Mouse (Mus musculus) heart, embryonic 15.5 days (tissue): Measurements from ENCODE around the gene Gzmc. TPM values are rescaled to one million over a fixed set of nuclear protein-coding genes. Genes with fewer than 3 reads are reported as not detected.

Source experiments
- ATAC-seq: fragments of 200-750 bp; cut with Nextera tagmentation; replicated peaks from 2 replicates; pipeline ENCODE4 v1.8.0; 2017; ENCODE audit warnings: low read depth, moderate TSS enrichment; ENCODE audit not compliant: insufficient number of reproducible peaks, insufficient read depth, low FRiP score
- H3K27ac ChIP-seq: fragments of 300-500 bp; sonication (generic); 2 replicates; pipeline ENCODE4 v1.5.1; 2015; ENCODE audit warnings: mild to moderate bottlenecking, inconsistent platforms
- H3K27me3 ChIP-seq: fragments of 300-500 bp; sonication (generic); 2 replicates; pipeline ENCODE4 v1.6.1; 2015; ENCODE audit warnings: inconsistent platforms
- H3K36me3 ChIP-seq: fragments of 300-500 bp; sonication (generic); 2 replicates; pipeline ENCODE4 v1.6.1; 2015; ENCODE audit warnings: mild to moderate bottlenecking, inconsistent platforms
- H3K4me1 ChIP-seq: fragments of 300-500 bp; sonication (generic); replicated peaks from 2 replicates; pipeline ENCODE4 v1.6.1; 2015; ENCODE audit warnings: inconsistent platforms
- H3K4me2 ChIP-seq: fragments of 300-500 bp; sonication (generic); 2 replicates; pipeline ENCODE4 v1.6.1; 2015; ENCODE audit warnings: inconsistent platforms, mild to moderate bottlenecking, moderate library complexity
- H3K4me3 ChIP-seq: fragments of 300-500 bp; sonication (generic); 2 replicates; pipeline ENCODE4 v1.5.1; 2015; ENCODE audit warnings: mild to moderate bottlenecking, inconsistent platforms
- H3K9ac ChIP-seq: fragments of 300-500 bp; sonication (generic); 2 replicates; pipeline ENCODE4 v1.6.1; 2015; ENCODE audit warnings: mild to moderate bottlenecking, inconsistent platforms
- H3K9me3 ChIP-seq: fragments of 300-500 bp; sonication (generic); replicated peaks from 2 replicates; pipeline ENCODE4 v1.6.1; 2016; ENCODE audit warnings: inconsistent platforms
- WGBS: fragments of 180-500 bp; shearing (Covaris S2); methylation state at CpG from one replicate; pipeline ENCODE4 v1.1.7; 2015; ENCODE audit warnings: mixed read lengths; 5-methylcytosine and 5-hydroxymethylcytosine counted together
- polyA plus RNA-seq: library from polyadenylated mRNA; unstranded; fragments of >200 nt; fragmentation: Nextera tagmentation; extraction: Ambion mirVana; gene quantifications from 2 replicates; pipeline ENCODE4 v1.2.1, GENCODE M21; 2015

Gene Gzmc
- polyA plus RNA-seq, 1 experiment from 2014 or later: not detected

DNA sequence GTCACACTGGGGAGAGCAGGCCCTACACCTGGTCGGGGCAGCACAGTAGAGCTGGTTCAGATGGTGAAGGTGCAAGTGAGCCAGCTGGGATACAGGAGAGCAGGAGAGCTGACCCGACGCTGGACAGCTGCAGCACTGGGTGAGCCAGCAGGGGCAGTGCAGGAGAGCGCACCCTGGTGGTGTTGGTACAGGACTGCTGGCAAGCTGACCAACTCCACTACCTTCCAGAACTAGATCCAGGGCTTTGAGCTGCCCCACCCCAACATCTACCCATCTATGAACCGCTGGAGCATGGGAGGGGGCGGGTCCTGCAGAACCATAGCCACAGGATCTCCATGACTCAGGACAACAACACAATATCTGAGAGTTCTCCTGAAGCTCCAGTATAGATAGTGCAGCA lies 47.5 kb downstream of the Gzmc start:
- no peaks in the 10 kb centered on the region for H3K9me3 ChIP-seq
- no peaks in the 10 kb centered on the region for H3K4me1 ChIP-seq
- no peak overlapping the region for H3K4me2 ChIP-seq
- no peaks in the 10 kb centered on the region for H3K36me3 ChIP-seq
- H3K9ac ChIP-seq: no peak overlapping the region
- no peak for ATAC-seq
- no peak overlapping the region for H3K27ac ChIP-seq
- 45% methylated on average over 6 of the region's 6 CpGs for WGBS
- no peak overlapping the region for H3K4me3 ChIP-seq
- H3K27me3 ChIP-seq: no peaks in the 10 kb centered on the region

GRCm38 (mm10) chr14:56186521-56186920 lies 47.9 kb downstream of the Gzmc start:
- H3K27ac ChIP-seq: no peak overlapping the region
- H3K27me3 ChIP-seq: no peaks in the 10 kb centered on the region
- H3K4me2 ChIP-seq: no peak overlapping the region
- H3K9me3 ChIP-seq: no peaks in the 10 kb centered on the region
- no peaks in the 10 kb centered on the region for H3K36me3 ChIP-seq
- no peaks in the 10 kb centered on the region for H3K4me1 ChIP-seq
- WGBS: 74% methylated on average over 5 of the region's 5 CpGs
- no peak overlapping the region for H3K9ac ChIP-seq
- no peak for ATAC-seq
- no peak overlapping the region for H3K4me3 ChIP-seq

Other genes with a start within 250 kb of the Gzmc start
- not detected in 2 replicates for gene Mcpt1, start 216.7 kb downstream of the Gzmc start, polyA plus RNA-seq
- gene Mcpt9, start 204.2 kb downstream of the Gzmc start, polyA plus RNA-seq: not detected in 2 replicates
- 0.19 TPM in 1 of 2 replicates, not detected in the other for gene Mcpt2, start 192.6 kb downstream of the Gzmc start, polyA plus RNA-seq
- gene Mcpt4, start 172.3 kb downstream of the Gzmc start, polyA plus RNA-seq: 0.75 and 0.88 TPM in 2 replicates
- 0.52 and 0.94 TPM in 2 replicates for gene Mcpt8, start 149.4 kb downstream of the Gzmc start, polyA plus RNA-seq
- 0.19 and 0.33 TPM in 2 replicates for gene Ctsg, start 132.1 kb downstream of the Gzmc start, polyA plus RNA-seq
- not detected in 2 replicates for gene Gzme, start 114.0 kb downstream of the Gzmc start, polyA plus RNA-seq
- not detected in 2 replicates for gene Gzmd, start 102.0 kb downstream of the Gzmc start, polyA plus RNA-seq
- gene Gzmg, start 75.1 kb downstream of the Gzmc start, polyA plus RNA-seq: not detected in 2 replicates
- gene Gzmn, start 60.1 kb downstream of the Gzmc start, polyA plus RNA-seq: not detected in 2 replicates
- gene Gzmf, start 23.2 kb downstream of the Gzmc start, polyA plus RNA-seq: not detected in 2 replicates
- 0.16 and 1.6 TPM in 2 replicates for gene Gzmb, start 27.6 kb upstream of the Gzmc start, polyA plus RNA-seq
- 0.09 and 0.20 TPM in 2 replicates for gene Atp12a, start 130.4 kb upstream of the Gzmc start, polyA plus RNA-seq
- gene Rnf17, start 167.9 kb upstream of the Gzmc start, polyA plus RNA-seq: 1.8 and 2.1 TPM in 2 replicates